Mouse (Mus musculus) granulocyte monocyte progenitor cell, adult 5-6 weeks (primary cell): ENCODE results near the gene Clstn1. TPM values are rescaled to one million over a fixed set of nuclear protein-coding genes. Genes with fewer than 3 reads are reported as not detected.

Source experiments
- ATAC-seq: replicated peaks from 2 replicates; pipeline ENCODE4 v1.8.0; 2016; ENCODE audit warnings: mild to moderate bottlenecking, moderate TSS enrichment, inconsistent platforms; ENCODE audit not compliant: poor library complexity, severe bottlenecking
- total RNA-seq, 2 experiments: library from RNA; stranded (forward) in 1 of 2; stranded (reverse) in 1 of 2; fragments of 200-712, 200-1000 nt in 1 of 2; fragments of >200 nt in 1 of 2; fragmentation: Nextera tagmentation in 1 of 2; gene quantifications; 2 replicates each; pipeline ENCODE4 v1.2.3; 2014 to 2017

Gene Clstn1
- total RNA-seq, 2 experiments from 2014 or later = 0.90 to 3.2 TPM

DNA sequence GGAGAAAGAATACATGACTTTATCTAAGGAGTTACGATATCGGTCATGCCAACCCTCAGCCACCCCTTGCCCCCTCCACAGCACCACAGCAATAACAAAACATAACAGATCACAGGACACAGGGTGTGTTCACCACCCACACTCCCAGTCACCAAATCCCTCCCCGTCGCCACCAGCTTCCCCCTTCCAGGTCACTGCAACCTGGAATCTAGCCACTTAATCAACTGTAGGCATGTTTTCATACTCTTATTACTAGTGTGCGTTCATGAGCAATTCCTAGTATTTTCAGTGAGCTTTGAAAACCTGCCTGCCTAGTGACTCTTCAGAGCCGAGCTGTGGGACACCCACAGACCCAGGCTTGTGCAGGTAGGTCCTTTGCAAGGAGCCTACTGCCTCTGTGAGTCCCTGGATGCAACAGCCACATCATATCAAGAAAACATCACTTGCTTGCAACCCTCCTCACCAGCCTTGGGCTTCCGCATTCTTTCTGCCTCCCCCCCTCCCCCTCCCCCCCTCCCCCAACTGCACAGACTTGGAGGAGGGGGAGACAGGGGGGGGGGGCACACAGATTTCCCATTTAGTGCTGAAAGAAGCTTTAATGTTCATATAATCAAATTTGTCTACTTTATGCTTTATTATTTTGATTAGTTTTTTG is 77.7 kb downstream of the Clstn1 start:
- ATAC-seq = 0 out of 2 replicates have a peak, but pooled peaks have one; percentile 20

DNA sequence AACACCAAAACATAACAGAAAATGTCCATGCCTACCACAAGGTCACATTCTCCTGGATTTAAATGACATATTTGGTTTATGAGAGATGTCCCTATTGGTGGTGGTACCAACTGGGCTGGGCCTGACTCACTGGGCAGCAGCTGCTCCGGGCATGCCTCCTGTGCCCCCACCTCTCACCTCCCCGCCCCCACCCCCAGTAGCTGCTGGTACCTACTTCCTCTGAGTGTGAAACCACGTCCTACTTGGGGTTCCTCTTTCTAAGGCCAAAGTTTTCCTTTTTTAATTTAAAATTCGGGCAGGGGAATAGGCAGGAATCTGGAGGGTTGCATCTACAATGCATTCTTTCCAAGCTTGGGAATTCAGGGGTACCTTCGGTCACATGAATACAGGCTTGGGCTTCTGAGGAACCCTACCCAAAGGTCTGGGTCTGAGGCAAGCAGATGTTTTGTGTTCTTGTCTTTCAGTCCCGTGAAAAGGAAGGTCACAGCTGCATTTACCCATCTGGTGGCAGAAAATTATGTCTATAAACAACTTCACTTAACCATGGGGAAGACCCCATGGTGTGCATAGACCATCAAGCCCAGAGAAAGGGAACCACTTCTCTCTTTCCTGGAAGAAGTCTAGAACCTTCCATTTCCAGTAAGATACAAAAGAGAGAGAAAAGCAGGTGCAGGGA is 78.9 kb downstream of the Clstn1 start:
- peak; percentile 67 for ATAC-seq

DNA sequence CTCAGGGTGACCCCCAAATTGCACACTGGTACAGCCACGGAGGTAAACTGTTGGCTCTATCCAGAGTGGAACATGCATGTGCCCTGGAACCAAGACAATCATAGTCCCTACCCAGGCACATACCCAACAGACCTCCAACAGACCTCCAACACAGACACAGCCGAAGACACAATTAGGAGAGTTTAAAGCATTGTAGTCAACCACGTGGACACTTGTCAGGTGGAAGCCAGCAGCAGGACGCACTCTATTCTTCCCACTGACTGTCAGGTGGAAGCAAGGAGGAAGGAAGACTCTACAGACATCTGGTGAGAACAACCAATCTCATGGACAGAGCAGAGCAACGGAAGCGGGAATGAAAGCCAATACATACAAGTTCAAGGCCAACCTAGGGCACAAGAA is 79.4 kb downstream of the Clstn1 start:
- ATAC-seq = no peak

DNA sequence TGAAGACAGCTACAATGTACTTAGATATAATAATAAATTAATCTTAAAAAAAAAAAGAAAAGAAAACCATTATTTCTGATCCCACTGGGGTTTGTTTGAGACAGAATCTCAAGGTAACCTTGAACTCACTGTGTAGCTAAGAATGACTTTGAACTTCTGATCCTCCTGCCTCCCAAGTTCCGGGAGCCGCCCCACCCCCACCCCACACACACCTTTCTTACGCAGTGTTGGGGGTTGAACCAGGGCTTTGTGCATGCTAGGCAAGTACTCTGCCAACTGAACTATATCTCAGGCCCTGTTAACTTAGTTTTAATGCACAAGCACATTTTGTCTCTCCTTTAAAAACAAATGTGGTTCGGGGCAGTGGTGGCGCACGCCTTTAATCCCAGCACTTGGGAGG is 84.9 kb downstream of the Clstn1 start:
- no peak for ATAC-seq

DNA sequence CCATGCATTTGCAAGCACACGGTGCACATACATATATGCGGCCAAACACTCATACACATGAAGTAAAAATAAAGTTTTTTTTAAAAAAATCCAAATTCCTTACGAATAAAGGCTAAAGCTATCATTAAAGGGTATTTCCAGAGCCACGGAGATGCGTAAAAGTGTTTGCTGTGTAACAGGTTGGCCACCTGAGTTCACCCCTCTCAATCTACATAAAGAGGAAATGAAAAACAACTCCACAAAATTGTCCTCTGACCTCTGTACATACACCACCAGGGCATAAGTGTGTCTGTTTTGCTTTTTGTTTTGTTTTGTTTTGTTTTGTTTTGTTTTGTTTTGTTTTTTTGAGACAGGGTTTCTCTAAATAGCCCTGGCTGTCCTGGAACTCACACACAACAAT is 86.5 kb downstream of the Clstn1 start:
- no peak for ATAC-seq

DNA sequence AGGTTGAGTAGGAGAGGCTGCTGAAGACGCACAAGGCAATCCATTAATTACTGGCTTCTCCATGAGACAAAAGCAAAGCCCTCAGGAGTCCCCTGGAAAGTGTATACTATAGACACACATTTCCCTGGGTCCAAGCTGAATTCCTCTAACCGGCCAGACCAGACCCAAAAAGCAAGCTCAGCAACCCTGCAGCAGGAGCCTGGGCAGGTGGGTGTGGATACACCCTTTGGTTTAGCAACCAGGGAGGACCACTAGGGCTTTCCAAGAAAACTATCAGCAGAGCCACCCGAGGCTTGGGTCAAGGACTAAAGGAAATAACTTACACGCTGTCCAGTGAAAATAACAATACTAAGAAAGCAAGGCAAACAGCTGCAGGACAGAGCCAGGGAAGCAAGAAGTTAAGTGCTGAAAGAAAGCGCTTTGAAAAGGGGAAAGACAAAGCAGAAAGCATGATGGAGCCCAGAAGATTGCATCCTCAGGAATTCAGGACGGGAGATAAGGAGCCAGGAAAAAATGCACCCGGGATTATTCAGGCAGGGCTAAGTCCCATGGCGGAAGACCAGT is 88.6 kb downstream of the Clstn1 start:
- no peak for ATAC-seq

DNA sequence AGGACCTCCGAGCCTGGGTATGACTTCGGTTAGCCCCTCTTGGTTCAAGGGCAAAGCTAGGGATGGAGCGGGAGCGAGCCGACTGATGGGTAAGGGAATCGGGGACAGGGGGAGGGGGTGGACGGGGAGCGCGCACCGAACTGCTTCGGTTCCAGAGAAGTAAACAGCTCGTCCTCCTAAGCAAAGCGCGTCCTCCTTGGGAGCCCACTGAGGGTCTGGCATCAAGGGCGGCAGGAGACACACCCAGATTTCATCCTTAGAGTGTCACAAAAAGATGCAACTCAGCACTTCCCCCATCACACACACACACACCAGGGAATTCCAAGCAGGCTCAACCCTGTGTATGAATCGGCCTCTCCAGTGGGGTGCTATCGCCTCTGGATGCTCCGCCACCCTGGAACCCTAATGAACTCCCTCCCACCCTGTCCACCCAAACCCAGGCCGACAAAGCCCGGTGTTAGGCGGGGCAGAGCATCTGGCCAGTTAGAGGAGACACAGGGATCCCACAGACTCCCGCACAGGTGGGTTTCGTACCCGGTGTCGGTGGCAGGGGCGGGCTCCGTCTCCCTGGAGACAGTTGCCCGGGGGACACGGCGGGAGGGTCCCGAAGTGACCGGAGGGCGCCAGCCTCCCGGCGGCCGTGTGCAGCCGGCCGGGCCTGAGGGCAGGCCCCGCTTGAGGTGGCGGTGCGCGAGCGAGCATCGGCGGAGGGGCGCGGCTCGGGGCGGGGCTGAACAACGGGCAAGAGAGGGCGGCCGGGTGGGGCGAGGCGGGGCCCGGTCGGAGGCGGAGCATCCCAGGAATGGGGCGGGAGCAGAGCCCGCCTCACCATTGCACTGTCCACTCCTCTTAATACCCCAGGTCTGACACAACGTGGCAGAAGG is 89.4 kb downstream of the Clstn1 start:
- ATAC-seq = peak; percentile 99

DNA sequence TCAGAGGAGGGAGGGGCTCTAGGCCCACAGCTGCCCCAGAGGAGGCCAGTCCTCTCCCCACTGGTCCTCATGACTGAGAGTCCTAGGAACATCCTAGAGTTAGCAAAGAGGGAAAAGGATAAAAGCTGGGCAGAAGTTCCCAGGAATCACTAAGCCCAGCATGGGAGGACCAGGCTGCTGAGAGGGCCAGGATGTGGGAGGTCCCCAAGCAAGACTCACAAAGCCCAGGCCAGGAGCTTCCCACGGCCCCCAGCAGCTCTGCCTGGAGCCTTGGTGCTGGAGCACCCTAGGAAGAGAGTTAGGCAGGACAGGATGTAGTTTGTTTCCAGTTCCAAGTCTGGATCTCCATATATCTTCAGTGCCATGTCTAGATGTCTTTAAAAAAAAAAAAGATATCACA is 91.7 kb downstream of the Clstn1 start:
- no peak for ATAC-seq

DNA sequence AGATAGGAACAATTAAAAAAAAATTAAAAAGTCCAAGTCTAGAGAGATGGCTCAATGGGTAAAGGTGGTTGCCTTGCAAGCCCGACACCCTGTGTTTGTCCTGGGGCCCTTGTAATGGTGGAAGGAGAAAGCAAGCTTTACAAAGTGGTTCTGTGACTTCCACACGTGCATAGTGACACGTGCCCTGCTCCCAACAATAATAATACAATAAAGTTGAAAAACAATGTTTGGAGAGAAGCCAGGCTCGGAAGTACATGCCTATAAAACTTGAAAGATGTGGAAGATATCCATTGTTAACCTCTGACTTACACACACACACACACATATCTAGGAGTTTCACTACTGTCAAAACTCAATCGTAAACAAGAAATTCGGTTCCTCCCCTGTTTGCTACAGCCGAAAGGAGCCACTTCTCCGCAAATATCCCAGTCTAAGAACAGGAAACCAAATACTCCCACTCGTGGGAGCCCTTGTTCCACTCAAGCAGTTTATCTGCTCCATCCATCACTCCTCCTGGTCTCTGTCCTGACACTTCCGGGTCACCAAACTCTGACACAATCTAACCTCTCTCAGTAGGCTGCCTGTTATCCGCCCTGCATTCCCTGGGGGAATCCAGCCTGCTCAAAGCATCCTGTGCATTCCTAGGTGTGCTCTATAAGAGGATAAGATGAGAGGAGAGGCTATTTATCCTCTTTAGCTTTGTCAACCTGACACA is 92.9 kb downstream of the Clstn1 start:
- no peak for ATAC-seq

DNA sequence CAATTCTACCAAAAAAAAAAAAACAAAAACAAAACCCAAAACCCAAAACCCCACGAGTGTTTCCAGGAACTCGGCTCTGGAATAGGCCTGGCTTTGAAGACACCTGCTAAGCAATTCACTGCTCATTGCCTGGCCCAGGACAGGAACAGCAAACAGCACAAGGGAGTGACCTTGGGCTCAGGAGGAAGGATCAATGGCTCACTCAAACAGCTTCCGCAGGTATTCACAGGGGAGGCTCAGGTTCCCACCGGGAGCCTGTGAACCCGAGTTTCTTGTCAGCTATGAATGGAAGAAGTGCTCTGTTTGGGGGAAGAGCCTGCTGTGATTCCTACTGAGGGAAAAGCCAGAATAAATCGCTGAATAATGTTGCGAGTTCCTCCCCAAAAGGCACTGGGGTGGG is 97.6 kb downstream of the Clstn1 start:
- ATAC-seq = no peak

DNA sequence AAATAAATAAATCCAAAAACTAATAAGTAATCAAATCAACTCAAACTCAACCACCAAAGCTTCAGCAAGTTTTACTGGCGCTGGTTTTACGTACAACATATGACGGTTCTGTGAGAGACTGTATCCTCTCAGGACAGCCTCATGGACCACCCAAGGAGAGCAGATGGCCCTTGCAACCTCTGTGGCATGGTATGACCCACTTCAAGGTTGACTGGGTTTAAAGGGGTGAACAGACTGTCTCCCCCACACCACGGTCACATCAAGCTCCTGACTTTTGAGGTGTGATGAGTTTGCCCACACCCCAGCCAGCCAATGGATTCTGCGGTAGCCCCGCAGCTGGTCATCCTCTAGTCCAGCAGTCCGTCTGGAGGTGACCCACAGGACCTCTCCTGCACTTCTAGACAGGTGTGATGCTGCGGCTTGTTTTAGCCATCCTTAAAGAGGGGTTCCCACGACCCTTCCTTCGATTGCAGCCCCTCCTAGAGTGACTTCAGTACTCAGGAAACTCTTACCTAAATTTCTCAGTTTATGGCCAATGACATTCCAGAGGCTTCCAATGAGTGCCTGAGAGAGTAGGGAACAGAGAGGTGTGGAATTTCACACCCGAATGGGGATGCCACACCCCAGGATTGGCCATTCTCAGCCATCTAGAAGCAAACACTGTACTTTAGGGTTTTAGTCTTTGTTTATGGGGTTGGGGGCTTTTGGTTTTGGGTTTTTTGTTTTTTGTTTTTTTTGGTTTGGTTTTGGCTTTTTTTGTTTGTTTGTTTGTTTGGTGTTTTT is 98.8 kb downstream of the Clstn1 start:
- ATAC-seq = no peak

DNA sequence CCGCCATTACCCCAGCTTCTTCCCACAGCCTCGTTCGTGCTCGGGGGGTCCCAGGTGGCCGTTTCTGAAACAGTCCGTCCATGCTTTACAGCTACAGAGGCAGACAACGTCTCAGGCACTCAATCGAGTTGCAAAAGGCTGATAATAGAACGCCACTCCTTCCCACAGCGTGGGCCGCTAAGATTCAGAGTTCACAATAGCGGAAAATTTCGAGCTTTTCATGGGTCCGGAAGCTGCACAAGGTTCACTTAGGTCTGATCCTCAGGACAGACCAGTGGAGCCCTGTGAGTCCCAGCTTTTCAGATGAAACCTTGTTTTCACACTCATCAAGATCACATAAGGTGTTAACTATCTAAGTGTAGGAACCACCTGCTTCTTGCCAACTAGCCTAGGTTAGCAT is 102.6 kb downstream of the Clstn1 start:
- ATAC-seq = no peak

DNA sequence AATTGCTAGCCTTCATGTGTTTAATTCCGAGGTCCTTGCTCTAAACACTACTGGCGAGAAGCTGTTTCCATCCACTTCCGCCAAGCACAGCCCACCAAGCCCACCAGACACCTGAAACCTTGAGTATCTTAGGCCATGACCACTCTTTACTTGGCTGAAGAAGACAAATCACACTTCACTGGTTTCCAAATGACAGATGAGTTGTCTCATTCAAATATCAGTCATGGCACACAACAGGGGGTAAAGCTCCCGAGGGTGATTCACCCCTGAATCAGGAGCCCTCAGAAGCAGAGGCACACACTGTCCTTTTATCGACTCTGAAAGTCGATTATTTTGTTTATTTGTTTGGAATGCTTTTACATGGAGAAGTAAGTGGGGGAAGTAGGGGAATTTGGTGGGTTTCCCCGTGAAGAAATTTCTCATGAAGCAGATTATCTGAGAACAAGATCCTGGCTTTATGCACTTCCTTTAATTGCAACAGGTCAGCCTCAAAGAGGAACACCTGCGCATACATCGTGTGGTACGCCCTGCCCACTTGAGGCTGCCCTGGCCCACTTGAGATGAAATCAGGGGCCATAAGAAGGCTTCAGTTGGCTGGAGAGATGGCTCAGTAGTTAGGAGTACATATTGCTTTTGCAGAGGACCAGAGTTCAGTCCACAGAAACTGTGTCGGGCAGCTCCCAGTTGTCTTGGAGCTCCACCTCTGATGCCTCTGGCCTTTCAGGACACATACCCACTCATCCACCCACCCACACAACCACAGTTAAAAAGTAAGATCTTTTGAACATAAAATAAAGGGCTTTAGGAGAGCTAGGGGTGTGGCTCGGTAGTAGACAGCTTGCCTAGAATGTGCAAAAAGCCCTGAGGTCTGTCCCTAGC is 103.8 kb downstream of the Clstn1 start:
- ATAC-seq = peak; percentile 55; the same call in 1 of the 2 replicates

DNA sequence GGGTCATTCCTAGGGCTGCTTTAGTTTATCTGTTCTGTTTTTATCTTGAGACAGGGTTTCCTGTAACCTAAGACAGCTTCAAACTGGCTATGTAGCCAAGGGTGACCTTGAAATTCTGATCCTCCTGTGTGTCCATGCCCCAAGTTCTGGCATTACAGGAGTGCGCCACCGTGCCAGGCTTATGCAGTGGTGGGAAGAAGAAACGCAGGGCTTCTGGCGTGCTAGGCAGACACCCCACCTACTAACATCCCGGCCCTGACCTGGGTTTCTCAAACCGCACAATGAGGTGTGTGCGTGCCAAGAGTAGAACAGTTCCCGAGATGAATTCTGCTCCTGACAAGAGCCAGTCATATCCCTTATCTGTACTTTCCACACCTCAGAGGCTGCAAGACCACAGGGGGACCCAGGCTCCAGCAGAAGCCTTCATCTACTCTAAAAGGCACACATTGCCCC is 104.6 kb downstream of the Clstn1 start:
- ATAC-seq = no peak

DNA sequence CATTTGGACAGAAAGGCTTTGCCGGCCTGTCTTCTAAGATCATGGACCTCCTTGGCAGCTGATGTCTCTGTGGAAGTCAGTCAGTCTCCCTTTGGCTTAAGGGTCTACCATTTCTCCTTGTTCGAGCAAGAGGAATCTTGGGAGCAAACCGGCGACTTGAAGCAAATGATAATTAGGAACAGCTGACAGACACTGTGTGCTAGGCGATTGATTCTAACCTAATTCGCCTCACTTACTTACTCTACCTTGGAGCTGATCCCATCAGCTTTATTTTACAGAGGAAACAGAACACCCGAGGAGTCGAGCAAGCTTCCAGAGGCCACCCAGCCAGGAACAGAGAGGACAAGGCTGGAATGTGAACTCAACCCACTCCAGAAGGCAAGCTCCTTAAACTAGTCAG is 105.1 kb downstream of the Clstn1 start:
- ATAC-seq = no peak

DNA sequence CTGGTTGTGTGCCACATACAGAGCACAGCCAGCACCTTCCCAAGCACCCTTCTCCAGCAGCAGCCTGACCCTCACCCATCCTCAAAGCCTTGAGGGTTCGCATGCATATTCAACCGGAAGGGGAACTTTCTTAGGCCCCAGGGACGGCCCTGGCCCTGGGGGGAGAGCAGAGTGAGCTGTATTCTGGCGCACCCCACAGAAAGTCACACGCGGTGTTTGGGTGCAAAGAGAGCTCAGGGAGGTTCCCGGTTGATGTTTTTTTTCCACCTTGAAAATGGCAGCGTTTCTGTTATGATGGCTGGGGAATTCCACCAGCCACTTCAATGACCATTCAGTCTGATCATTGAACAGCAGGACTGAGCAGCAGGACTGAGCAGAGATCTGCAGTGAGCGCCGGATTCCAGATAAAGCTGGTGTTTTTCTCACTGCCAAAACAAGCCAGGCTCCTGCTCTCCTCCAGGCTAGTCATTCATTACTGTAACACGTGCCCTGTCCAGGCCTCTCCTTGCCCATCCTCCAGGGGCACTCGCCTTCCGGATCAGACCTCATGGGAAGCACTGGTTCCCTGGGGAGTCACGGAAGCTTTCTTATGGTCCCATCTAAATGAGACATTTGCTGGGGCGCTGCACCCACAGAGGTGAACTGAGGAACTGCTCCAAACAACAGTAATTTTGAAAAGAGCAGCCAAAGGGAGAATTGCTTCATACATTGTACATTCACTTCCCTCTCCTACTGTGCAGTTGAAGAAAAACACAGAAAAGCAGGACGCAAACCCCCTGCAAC is 110.1 kb downstream of the Clstn1 start:
- peak; percentile 65 for ATAC-seq

DNA sequence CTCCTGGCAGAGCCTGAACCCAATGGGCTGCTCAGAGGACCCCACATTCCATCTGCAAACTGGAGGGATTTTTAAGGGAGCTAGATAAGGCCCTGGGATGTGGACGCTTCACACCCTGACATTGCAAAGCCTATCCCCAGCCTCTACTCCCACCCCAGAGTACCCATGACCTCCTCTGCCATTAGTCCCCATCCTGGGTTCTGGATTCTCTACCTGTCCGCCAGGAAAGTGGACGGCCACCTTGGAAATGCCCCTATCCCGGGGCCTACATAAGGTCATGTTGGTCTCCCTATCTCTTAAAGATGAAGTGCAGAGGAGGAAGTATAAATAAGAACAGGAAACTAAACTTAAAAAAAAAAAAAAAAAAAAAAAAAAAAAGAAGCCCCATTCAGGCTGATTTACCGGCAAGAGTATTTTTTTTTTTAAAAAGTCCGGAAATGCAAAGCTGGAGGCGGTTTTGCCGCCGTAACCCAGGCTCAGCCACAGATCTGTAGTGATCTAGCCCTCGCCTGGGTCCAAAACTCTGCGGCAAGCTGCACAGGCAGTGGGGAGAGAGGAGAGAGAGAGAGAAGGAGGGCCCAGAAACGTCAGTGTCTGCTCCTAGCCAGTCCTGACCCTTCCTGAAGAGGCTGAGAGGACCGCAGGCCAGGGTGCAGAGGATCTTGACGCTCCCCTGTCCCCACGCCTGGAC is 111.4 kb downstream of the Clstn1 start:
- peak; percentile 38 for ATAC-seq
